In the genomic region with DNA sequence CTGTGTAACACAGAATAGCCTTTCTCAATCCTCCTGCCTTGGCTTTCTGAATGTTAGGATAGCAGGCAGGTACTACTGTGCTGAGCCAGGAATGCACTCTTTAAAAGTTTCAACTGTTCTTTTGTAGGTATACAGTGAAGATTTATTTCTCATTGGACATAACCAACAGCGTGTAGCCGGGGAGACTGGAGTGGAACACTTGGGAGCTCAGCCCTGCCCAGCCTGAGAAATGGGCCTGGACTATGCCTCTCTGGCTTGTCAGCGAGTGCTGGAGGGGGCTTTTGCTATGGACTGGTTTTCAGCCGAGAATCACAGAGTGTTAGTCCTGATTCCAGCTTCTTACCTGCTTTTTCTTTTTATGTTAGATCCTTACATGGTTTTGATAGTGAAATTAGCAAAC, we compare ENCODE assay signal across 31 mouse cellular contexts. TPM values are rescaled to one million over a fixed set of nuclear protein-coding genes. Genes with fewer than 3 reads are reported as not detected.
DNase-seq lines count a peak whose midpoint lies in the region; ATAC-seq and TF ChIP-seq lines count a peak whose summit lies in the region.
"Had no signal": no experiment of that assay in that cellular context is flagged by ENCODE, and none has a peak within 500 bp of the region (broad histone marks: within the 10 kb centered on the region; RNA-seq: fewer than 3 reads in every experiment).

No protein-coding gene starts in this region.

- H3K9me3 ChIP-seq in kidney, embryonic 16.5 days (ENCODE audit: low read length): peaks cover 3% of the 10 kb centered on the region; the same call in 1 of the 2 replicates
- H3K9me3 ChIP-seq in limb, embryonic 10.5 days (replicated peaks): no peaks in the 10 kb centered on the region
- H3K9me3 ChIP-seq in stomach, embryonic 15.5 days: no peaks in the 10 kb centered on the region
- H3K9me3 ChIP-seq: embryonic facial prominence, embryonic 13.5 days; heart, embryonic 10.5 days; heart, embryonic 15.5 days; hindbrain, embryonic 12.5 days; limb, embryonic 15.5 days; midbrain, embryonic 13.5 days; neural tube, embryonic 13.5 days had no signal

- DNase-seq in heart, adult 2 months: no peak
- no peak for DNase-seq in heart, adult 18-20 months
- no peak for DNase-seq in kidney, adult 2 months
- no peak for DNase-seq in limb, embryonic 10.5 days (ENCODE audit: low spot score)
- no peak for DNase-seq in adrenal gland, adult 2 months
- DNase-seq: cerebellum, adult 11 months; cerebellum, adult 9-10 months; cerebellum, postnatal 36 days; embryo, embryonic 11 days; gastrocnemius, postnatal 10 days; layer of hippocampus, postnatal 36 days; left cerebral cortex, postnatal 4 days; thymus, postnatal 4 days had no signal

- H3K79me2 ChIP-seq in heart, adult 2 months (replicated peaks; ENCODE audit: control insufficient read depth, insufficient read depth, low read length): no peaks in the 10 kb centered on the region

- TF ChIP-seq CTCF in heart, adult 2 months (IDR thresholded peaks at IDR 0.05): no peak
- no peak for TF ChIP-seq CTCF in kidney, adult 2 months (conservative IDR thresholded peaks at IDR 0.05; ENCODE audit: insufficient read depth, insufficient read length, low read depth, low read length)

- peak overlapping the region; percentile 8; the same call in 1 of the 2 replicates for H3K27ac ChIP-seq in heart, adult 2 months
- peak overlapping the region; percentile 37 for H3K27ac ChIP-seq in kidney, embryonic 16.5 days (ENCODE audit: low read length)
- H3K27ac ChIP-seq in kidney, adult 2 months (ENCODE audit: insufficient read depth, low read depth, low read length): no peak overlapping the region
- peak overlapping the region; percentile 54; the same call in 1 of the 2 replicates for H3K27ac ChIP-seq in limb, embryonic 10.5 days
- peak overlapping the region; percentile 80 for H3K27ac ChIP-seq in stomach, embryonic 15.5 days
- H3K27ac ChIP-seq: heart, embryonic 10.5 days; heart, embryonic 15.5 days; hindbrain, embryonic 12.5 days; limb, embryonic 15.5 days; liver, embryonic 14.5 days; macrophage; midbrain, embryonic 13.5 days; neural tube, embryonic 13.5 days had no signal

- ATAC-seq in kidney, embryonic 16.5 days (ENCODE audit: low FRiP score, low TSS enrichment): peak; percentile 66; the same call in 1 of the 2 replicates
- ATAC-seq in stomach, embryonic 15.5 days (ENCODE audit: insufficient read depth, low FRiP score, low read depth): no peak
- ATAC-seq: forebrain, embryonic 16.5 days; hindbrain, postnatal 0 days; midbrain, embryonic 13.5 days; Patski had no signal

- no peaks in the 10 kb centered on the region for H3K27me3 ChIP-seq in heart, adult 2 months (ENCODE audit: control insufficient read depth, insufficient read depth, low read length)
- H3K27me3 ChIP-seq in kidney, embryonic 16.5 days (ENCODE audit: insufficient read depth, low read length): no peaks in the 10 kb centered on the region
- no peaks in the 10 kb centered on the region for H3K27me3 ChIP-seq in kidney, adult 2 months (replicated peaks; ENCODE audit: control insufficient read depth, insufficient read depth, low read length)
- no peaks in the 10 kb centered on the region for H3K27me3 ChIP-seq in limb, embryonic 10.5 days (ENCODE audit: low read depth, poor library complexity, severe bottlenecking)
- no peaks in the 10 kb centered on the region for H3K27me3 ChIP-seq in stomach, embryonic 15.5 days (replicated peaks)
- H3K27me3 ChIP-seq: embryonic facial prominence, embryonic 13.5 days; heart, embryonic 15.5 days; hindbrain, embryonic 12.5 days; limb, embryonic 15.5 days; Patski had no signal

- H3K9ac ChIP-seq in heart, adult 2 months (ENCODE audit: low read depth, low read length): no peak overlapping the region
- H3K9ac ChIP-seq in kidney, embryonic 16.5 days (replicated peaks; ENCODE audit: low read length): no peak overlapping the region
- H3K9ac ChIP-seq in stomach, embryonic 15.5 days: no peak overlapping the region
- H3K9ac ChIP-seq: embryonic facial prominence, embryonic 13.5 days; heart, embryonic 15.5 days; hindbrain, embryonic 12.5 days; limb, embryonic 15.5 days; liver, embryonic 14.5 days; lung, embryonic 14.5 days; midbrain, embryonic 13.5 days; neural tube, embryonic 13.5 days had no signal

- TF ChIP-seq EP300 in heart, adult 2 months (IDR thresholded peaks at IDR 0.05; ENCODE audit: insufficient read depth, low read depth, low read length): no peak

- 87% methylated on average over 4 of the region's 4 CpGs for WGBS in heart, adult 2 months
- 14% methylated on average over 4 of the region's 4 CpGs for WGBS in kidney, embryonic 16.5 days
- 53% methylated on average over 4 of the region's 4 CpGs for WGBS in kidney, adult 2 months
- WGBS in limb, embryonic 10.5 days: 52% methylated on average over 4 of the region's 4 CpGs
- 42% methylated on average over 4 of the region's 4 CpGs for WGBS in stomach, embryonic 15.5 days

- intact Hi-C loops in heart, adult 2 months (cut with DNase I): loop anchor here (5.0 kb wide), 2 partner anchors 346 to 436 kb away; no protein-coding TSS in a partner anchor

- H3K4me1 ChIP-seq in heart, adult 2 months (ENCODE audit: control insufficient read depth, insufficient read depth, low read length): peaks cover 16% of the 10 kb centered on the region
- H3K4me1 ChIP-seq in kidney, embryonic 16.5 days (ENCODE audit: insufficient read depth, low read length): peaks cover 40% of the 10 kb centered on the region
- no peaks in the 10 kb centered on the region for H3K4me1 ChIP-seq in kidney, adult 2 months (ENCODE audit: control insufficient read depth, insufficient read depth, low read length)
- peaks cover 38% of the 10 kb centered on the region for H3K4me1 ChIP-seq in limb, embryonic 10.5 days
- H3K4me1 ChIP-seq in stomach, embryonic 15.5 days: peaks cover 30% of the 10 kb centered on the region

- no peak overlapping the region for H3K4me3 ChIP-seq in heart, adult 2 months
- no peak overlapping the region for H3K4me3 ChIP-seq in kidney, embryonic 16.5 days (ENCODE audit: low read length)
- H3K4me3 ChIP-seq in kidney, adult 2 months (ENCODE audit: insufficient read depth, low read depth, low read length): no peak overlapping the region
- H3K4me3 ChIP-seq in limb, embryonic 10.5 days: no peak overlapping the region
- H3K4me3 ChIP-seq in stomach, embryonic 15.5 days (replicated peaks): no peak overlapping the region
- H3K4me3 ChIP-seq: embryonic facial prominence, embryonic 13.5 days; erythroblast, embryonic 14.5 days; heart, embryonic 10.5 days; heart, embryonic 15.5 days; hindbrain, embryonic 12.5 days; limb, embryonic 15.5 days; midbrain, embryonic 13.5 days; neural tube, embryonic 13.5 days had no signal

- TF ChIP-seq POLR2A in heart, adult 2 months (IDR thresholded peaks at IDR 0.05; ENCODE audit: insufficient read depth, low read depth, low read length): no peak
- no peak for TF ChIP-seq POLR2A in kidney, adult 2 months (IDR thresholded peaks at IDR 0.05; ENCODE audit: low read depth, low read length)

- no peak overlapping the region for H3K4me2 ChIP-seq in kidney, embryonic 16.5 days (replicated peaks; ENCODE audit: low read depth, low read length)
- H3K4me2 ChIP-seq in stomach, embryonic 15.5 days: no peak overlapping the region
- H3K4me2 ChIP-seq: embryonic facial prominence, embryonic 13.5 days; heart, embryonic 15.5 days; hindbrain, embryonic 12.5 days; limb, embryonic 15.5 days; lung, embryonic 14.5 days; midbrain, embryonic 13.5 days; neural tube, embryonic 13.5 days had no signal

- peaks cover 11% of the 10 kb centered on the region; the same call in 1 of the 2 replicates for H3K36me3 ChIP-seq in heart, adult 2 months (ENCODE audit: control insufficient read depth, insufficient read depth, low read length)
- H3K36me3 ChIP-seq in kidney, embryonic 16.5 days (ENCODE audit: insufficient read depth, low read length): no peaks in the 10 kb centered on the region
- no peaks in the 10 kb centered on the region for H3K36me3 ChIP-seq in kidney, adult 2 months (ENCODE audit: control insufficient read depth, insufficient read depth, low read length)
- no peaks in the 10 kb centered on the region for H3K36me3 ChIP-seq in limb, embryonic 10.5 days
- H3K36me3 ChIP-seq in stomach, embryonic 15.5 days: no peaks in the 10 kb centered on the region
- H3K36me3 ChIP-seq: embryonic facial prominence, embryonic 13.5 days; heart, embryonic 10.5 days; heart, embryonic 15.5 days; hindbrain, embryonic 12.5 days; limb, embryonic 15.5 days; midbrain, embryonic 13.5 days; neural tube, embryonic 13.5 days had no signal

RNA-seq across cellular contexts. Expression of a gene that starts 42.3 kb away (rescaled TPM):
- total RNA-seq in heart, adult 2 months (2021): under 1 TPM in 1 of 2 experiments, not detected in 1; 0.25 TPM
- polyA plus RNA-seq in heart, adult 2 months (2012; rRNA removed): 0.44 and 0.57 TPM in 2 replicates
- total RNA-seq in heart, adult 18-20 months (2021): not detected
- 7.5 and 9.6 TPM in 2 replicates for polyA plus RNA-seq in kidney, embryonic 16.5 days (2015; fragmentation: Nextera tagmentation; extraction: Ambion mirVana)
- 9.3 and 10.8 TPM in 2 replicates for polyA plus RNA-seq in kidney, adult 2 months (2012; rRNA removed)
- 4.6 and 5.7 TPM in 2 replicates for polyA plus RNA-seq in limb, embryonic 10.5 days (2016; fragmentation: Nextera tagmentation; extraction: Ambion mirVana)
- 5.9 and 6.0 TPM in 2 replicates for polyA plus RNA-seq in stomach, embryonic 15.5 days (2015; fragmentation: Nextera tagmentation; extraction: Ambion mirVana)
- 1 to 10 TPM in 1 of 2 experiments, under 1 TPM in 1; 0.26 to 1.6 TPM for total RNA-seq in adrenal gland, adult 2 months (2021)
- 0.59 and 2.6 TPM in 2 replicates for polyA plus RNA-seq in adrenal gland, adult 2 months (2012; rRNA removed)
- total RNA-seq: adrenal gland, postnatal 14 days; heart, postnatal 25 days had no signal
